In genomic region chr15:98870179-98871069, GRCm38 (mm10) we compare ENCODE assay signal across 8 mouse cellular contexts. TPM values are rescaled to one million over a fixed set of nuclear protein-coding genes. Genes with fewer than 3 reads are reported as not detected.
DNase-seq lines count a peak whose midpoint lies in the region; ATAC-seq lines count a peak whose summit lies in the region.

No protein-coding gene starts in this region.

- DNase-seq in lung, adult 18-20 months, result peak; percentile 26 to 33
- DNase-seq in lung, postnatal 25 days (ENCODE audit: low spot score), result no peak
- DNase-seq in cerebellum, postnatal 10 days, result peak; percentile 82 to 89
- DNase-seq in lung, postnatal 10 days, result peak; percentile 48
- DNase-seq in testis, postnatal 10 days (ENCODE audit: low spot score), result peak; percentile 67

- H3K27me3 ChIP-seq in heart, embryonic 11.5 days (ENCODE audit: control insufficient read depth, insufficient read depth, low read length), result no peaks in the 10 kb centered on the region
- H3K27me3 ChIP-seq in kidney, embryonic 14.5 days (ENCODE audit: control insufficient read depth, insufficient read depth, low read length), result no peaks in the 10 kb centered on the region

- peaks cover 11% of the 10 kb centered on the region for H3K36me3 ChIP-seq in heart, embryonic 11.5 days (ENCODE audit: control insufficient read depth, insufficient read depth, low read length)
- peaks cover 18% of the 10 kb centered on the region for H3K36me3 ChIP-seq in kidney, embryonic 14.5 days (ENCODE audit: control insufficient read depth, insufficient read depth, low read length)

- H3K27ac ChIP-seq in heart, embryonic 11.5 days (ENCODE audit: low read depth, low read length), result peak overlapping the region; percentile 98
- H3K27ac ChIP-seq in kidney, embryonic 14.5 days (ENCODE audit: low read depth, low read length), result peak overlapping the region; percentile 95

- WGBS in heart, embryonic 11.5 days (ENCODE audit: insufficient replicate concordance), result under 1% methylated on average over 16 of the region's 16 CpGs
- WGBS in kidney, embryonic 14.5 days, result 0% methylated on average over 16 of the region's 16 CpGs

- no peaks in the 10 kb centered on the region for H3K9me3 ChIP-seq in heart, embryonic 11.5 days (replicated peaks; ENCODE audit: control insufficient read depth, low read length)
- H3K9me3 ChIP-seq in kidney, embryonic 14.5 days (ENCODE audit: control insufficient read depth, low read length), result no peaks in the 10 kb centered on the region

- peak overlapping the region; percentile 99 for H3K4me2 ChIP-seq in heart, embryonic 11.5 days
- H3K4me2 ChIP-seq in kidney, embryonic 14.5 days (replicated peaks; ENCODE audit: low read depth, low read length), result peak overlapping the region; percentile 92

- H3K4me1 ChIP-seq in heart, embryonic 11.5 days (ENCODE audit: control insufficient read depth, insufficient read depth, low read length), result peaks cover 35% of the 10 kb centered on the region
- peaks cover 26% of the 10 kb centered on the region for H3K4me1 ChIP-seq in kidney, embryonic 14.5 days (ENCODE audit: control insufficient read depth, insufficient read depth, low read length)

- no peak for ATAC-seq in heart, embryonic 11.5 days (replicated peaks; ENCODE audit: insufficient number of reproducible peaks, low FRiP score, low TSS enrichment)
- ATAC-seq in kidney, embryonic 14.5 days (ENCODE audit: low FRiP score, low TSS enrichment), result no peak
- ATAC-seq in granulocyte monocyte progenitor cell, adult 5-6 weeks (replicated peaks; ENCODE audit: poor library complexity, severe bottlenecking), result no peak

- peak overlapping the region; percentile 99 for H3K4me3 ChIP-seq in heart, embryonic 11.5 days (ENCODE audit: low read depth, low read length)
- peak overlapping the region; percentile 70 for H3K4me3 ChIP-seq in kidney, embryonic 14.5 days (ENCODE audit: low read length)

- peak overlapping the region; percentile 100 for H3K9ac ChIP-seq in heart, embryonic 11.5 days (ENCODE audit: low read depth, low read length)
- H3K9ac ChIP-seq in kidney, embryonic 14.5 days (ENCODE audit: low read depth, low read length), result peak overlapping the region; percentile 98

RNA-seq across cellular contexts. Expression of gene Kmt2d, which starts 0.6 kb away (rescaled TPM):
- polyA plus RNA-seq in heart, embryonic 11.5 days (2014; fragmentation: Nextera tagmentation; extraction: Ambion mirVana), result 12.7 and 16.1 TPM in 2 replicates
- 17.5 and 21.4 TPM in 2 replicates for polyA plus RNA-seq in kidney, embryonic 14.5 days (2014; fragmentation: Nextera tagmentation; extraction: Ambion mirVana)
- total RNA-seq in granulocyte monocyte progenitor cell, adult 5-6 weeks (2014; fragmentation: Nextera tagmentation), result 59.0 and 81.0 TPM in 2 replicates
- total RNA-seq in granulocyte monocyte progenitor cell, adult 5-6 weeks (2017), result 15.8 and 24.9 TPM in 2 replicates

RNA-seq across cellular contexts. Expression of gene Rhebl1, which starts 23.9 kb away (rescaled TPM):
- 6.5 and 8.8 TPM in 2 replicates for polyA plus RNA-seq in heart, embryonic 11.5 days (2014; fragmentation: Nextera tagmentation; extraction: Ambion mirVana)
- 14.4 and 22.4 TPM in 2 replicates for polyA plus RNA-seq in kidney, embryonic 14.5 days (2014; fragmentation: Nextera tagmentation; extraction: Ambion mirVana)
- 14.3 and 25.5 TPM in 2 replicates for total RNA-seq in granulocyte monocyte progenitor cell, adult 5-6 weeks (2014; fragmentation: Nextera tagmentation)
- 4.3 and 7.3 TPM in 2 replicates for total RNA-seq in granulocyte monocyte progenitor cell, adult 5-6 weeks (2017)

RNA-seq across cellular contexts. Expression of gene Dhh, which starts 27.9 kb away (rescaled TPM):
- polyA plus RNA-seq in heart, embryonic 11.5 days (2014; fragmentation: Nextera tagmentation; extraction: Ambion mirVana), result 2.5 and 5.0 TPM in 2 replicates
- 0.54 and 0.84 TPM in 2 replicates for polyA plus RNA-seq in kidney, embryonic 14.5 days (2014; fragmentation: Nextera tagmentation; extraction: Ambion mirVana)
- not detected in 2 replicates for total RNA-seq in granulocyte monocyte progenitor cell, adult 5-6 weeks (2014; fragmentation: Nextera tagmentation)
- not detected in 2 replicates for total RNA-seq in granulocyte monocyte progenitor cell, adult 5-6 weeks (2017)

RNA-seq across cellular contexts. Expression of gene Prkag1, which starts 39.1 kb away (rescaled TPM):
- polyA plus RNA-seq in heart, embryonic 11.5 days (2014; fragmentation: Nextera tagmentation; extraction: Ambion mirVana), result 72.1 and 74.7 TPM in 2 replicates
- polyA plus RNA-seq in kidney, embryonic 14.5 days (2014; fragmentation: Nextera tagmentation; extraction: Ambion mirVana), result 67.8 and 83.7 TPM in 2 replicates
- 34.2 and 63.8 TPM in 2 replicates for total RNA-seq in granulocyte monocyte progenitor cell, adult 5-6 weeks (2014; fragmentation: Nextera tagmentation)
- 85.0 and 110 TPM in 2 replicates for total RNA-seq in granulocyte monocyte progenitor cell, adult 5-6 weeks (2017)

RNA-seq across cellular contexts. Expression of gene Lmbr1l, which starts 47.6 kb away (rescaled TPM):
- 4.0 and 5.7 TPM in 2 replicates for polyA plus RNA-seq in heart, embryonic 11.5 days (2014; fragmentation: Nextera tagmentation; extraction: Ambion mirVana)
- polyA plus RNA-seq in kidney, embryonic 14.5 days (2014; fragmentation: Nextera tagmentation; extraction: Ambion mirVana), result 5.5 and 8.6 TPM in 2 replicates
- 3.5 and 8.5 TPM in 2 replicates for total RNA-seq in granulocyte monocyte progenitor cell, adult 5-6 weeks (2014; fragmentation: Nextera tagmentation)
- total RNA-seq in granulocyte monocyte progenitor cell, adult 5-6 weeks (2017), result 7.7 and 11.9 TPM in 2 replicates
